Mouse (Mus musculus) testis, postnatal 14 days (tissue): ENCODE data around the gene Gpr132.
"Not testable (repeated sequence)": the region's sequence is repeated elsewhere in the genome, so short reads cannot be mapped to it uniquely, and the experiment has no call there.

Experiments
- DNase-seq: peaks from one replicate; pipeline ENCODE4 v3.0.0; 2021; ENCODE audit warnings: low spot score

Gpr132 gene

DNA sequence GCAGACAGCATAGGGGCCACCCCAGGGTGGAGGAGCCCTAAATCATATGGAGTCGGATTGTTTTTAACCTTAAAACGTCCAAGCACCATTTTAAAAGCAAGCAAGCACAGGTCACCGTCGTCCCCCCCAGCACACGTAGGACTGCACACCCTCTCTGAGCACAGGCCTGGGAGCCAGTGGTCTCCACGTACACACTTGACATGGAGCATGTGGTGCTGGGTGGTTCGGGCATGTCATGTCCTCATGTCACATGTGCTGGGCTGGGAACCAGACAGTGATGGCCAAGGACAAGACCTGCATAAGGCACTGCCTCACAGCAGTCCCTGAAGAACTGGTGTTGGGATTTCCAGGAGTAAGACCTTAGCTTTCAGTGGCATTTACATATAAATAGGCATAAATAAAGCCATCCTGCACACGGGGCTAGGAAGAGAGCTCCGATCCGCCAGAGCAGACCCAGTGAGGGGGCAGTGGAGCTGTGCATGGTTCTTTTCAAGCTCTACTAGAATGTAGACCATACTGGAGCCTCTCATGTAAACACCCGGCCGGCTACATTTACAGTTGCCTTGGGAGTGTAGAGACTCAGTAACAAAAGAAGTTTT lies 47.5 kb downstream of the Gpr132 start:
- DNase-seq: no peak

DNA sequence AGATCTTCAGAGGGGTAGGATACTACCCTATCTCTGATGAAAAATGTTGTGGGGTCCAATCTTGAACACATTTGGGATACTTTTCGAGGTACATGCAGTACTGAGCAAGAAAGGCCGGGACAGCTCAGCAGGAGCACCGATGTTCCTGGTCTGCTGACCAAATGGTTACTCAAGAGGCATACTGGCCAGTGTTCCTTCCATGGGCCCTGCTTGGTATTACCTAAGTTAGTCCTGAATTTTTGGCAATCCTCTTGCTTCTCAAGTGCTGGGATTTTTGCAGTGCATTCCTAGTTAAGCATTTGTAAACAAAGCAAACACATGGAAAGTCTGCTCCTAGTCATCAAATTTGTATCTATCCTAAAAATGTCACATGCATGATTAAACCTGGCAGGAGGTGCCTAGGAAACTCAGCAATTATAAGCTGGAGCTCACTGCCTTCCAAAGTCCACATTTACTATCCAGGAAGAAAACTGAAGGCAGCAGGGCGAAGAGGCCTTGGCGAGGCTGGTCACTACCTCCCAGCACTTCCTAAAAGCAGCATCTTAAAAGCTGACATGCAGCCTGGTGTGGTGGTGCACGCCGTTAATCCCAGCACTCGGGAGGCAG lies 48.9 kb downstream of the Gpr132 start:
- no peak for DNase-seq

DNA sequence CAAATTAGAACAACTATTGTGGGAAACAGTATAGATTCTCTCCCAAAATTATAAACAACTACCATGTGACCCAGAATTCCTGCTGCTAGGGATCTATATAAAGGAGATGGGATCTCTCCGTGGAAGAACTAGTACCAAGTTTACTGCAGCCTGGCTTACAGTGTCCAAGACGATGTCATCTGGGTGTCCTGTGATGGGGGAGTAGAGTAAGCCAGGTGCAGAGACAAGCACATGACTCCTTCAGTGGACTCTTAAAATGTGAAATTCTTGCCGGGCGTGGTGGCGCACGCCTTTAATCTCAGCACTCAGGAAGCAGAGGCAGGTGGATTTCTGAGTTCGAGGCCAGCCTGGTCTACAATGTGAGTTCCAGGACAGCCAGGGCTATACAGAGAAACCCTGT lies 51.2 kb downstream of the Gpr132 start:
- DNase-seq: not testable (repeated sequence)

DNA sequence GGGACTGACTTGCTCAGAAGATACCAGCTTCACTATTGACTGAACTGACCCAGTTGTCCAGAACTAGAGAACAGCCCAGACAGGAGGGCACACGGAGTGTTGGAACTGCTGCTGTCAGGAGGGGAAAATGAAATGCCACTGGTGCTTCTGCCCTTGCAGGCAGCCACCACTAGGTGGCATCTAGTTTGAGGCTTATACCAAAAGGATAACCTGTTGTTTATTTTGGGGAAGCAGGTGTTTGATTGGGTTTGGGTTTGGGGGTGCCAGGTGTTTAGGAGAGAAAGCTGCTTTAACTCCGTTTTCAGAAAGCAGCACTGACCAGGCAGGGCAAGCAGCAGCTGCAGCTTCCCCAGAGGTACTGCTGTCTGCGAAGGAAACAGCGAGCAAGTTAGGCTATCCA lies 51.7 kb downstream of the Gpr132 start:
- DNase-seq: no peak

DNA sequence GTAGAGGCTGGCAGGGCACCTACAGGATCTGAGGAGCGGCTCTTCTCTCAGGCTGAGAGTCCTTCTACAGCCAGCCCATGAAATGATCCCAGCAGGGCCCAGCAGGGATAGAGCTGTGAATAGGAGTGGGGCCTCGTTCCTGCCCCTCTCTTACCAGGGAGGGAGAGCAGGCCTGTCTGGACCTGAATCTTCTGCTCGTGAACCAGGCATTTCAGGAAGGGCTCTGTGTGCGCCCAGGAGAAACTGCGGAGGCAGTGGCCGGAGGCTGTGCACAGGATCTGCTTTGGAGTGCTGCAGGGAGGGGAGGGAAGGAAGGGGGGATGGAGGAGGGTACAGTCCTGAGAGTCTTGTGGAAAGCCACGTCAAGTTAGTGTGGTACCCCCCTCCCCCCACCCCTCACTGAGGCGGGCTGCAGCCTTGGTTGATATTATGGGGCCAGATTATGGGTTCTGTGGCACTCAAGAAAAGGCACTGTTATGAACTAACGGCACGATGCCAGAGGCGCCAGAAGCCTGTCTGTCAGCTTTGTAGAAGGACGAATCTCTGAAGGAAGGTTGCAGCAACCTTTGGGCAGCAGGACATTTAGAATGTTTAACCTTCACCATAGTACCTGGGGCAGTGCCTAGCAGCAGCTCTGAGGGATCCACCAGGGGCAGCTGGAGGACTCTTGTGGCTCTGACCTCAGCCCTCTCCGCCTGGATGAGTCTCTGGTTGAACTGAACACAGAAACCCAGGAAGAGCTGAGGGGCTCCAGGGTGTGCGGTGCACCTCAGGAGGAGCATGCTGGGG lies 53.2 kb downstream of the Gpr132 start:
- no peak for DNase-seq

DNA sequence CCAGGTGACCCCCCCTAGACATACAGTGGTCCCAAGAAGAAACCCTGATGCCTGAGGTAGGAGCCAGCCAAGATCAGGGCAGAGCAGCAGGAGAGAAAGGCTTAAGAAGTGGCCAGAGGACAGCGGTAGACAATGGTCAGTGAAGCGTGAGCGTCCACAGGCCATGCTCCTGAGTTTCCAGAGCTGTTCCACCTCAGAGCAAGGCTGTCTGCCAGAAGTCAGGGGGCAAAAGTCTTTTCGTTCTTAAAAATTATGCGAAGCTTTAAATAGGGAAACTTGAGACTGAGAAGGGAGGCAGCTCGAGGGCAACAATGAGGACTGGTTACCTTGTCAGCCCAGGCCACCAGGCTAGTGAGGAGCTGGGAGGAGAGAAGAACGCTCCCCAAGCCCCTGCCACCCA lies 54.7 kb downstream of the Gpr132 start:
- no peak for DNase-seq

DNA sequence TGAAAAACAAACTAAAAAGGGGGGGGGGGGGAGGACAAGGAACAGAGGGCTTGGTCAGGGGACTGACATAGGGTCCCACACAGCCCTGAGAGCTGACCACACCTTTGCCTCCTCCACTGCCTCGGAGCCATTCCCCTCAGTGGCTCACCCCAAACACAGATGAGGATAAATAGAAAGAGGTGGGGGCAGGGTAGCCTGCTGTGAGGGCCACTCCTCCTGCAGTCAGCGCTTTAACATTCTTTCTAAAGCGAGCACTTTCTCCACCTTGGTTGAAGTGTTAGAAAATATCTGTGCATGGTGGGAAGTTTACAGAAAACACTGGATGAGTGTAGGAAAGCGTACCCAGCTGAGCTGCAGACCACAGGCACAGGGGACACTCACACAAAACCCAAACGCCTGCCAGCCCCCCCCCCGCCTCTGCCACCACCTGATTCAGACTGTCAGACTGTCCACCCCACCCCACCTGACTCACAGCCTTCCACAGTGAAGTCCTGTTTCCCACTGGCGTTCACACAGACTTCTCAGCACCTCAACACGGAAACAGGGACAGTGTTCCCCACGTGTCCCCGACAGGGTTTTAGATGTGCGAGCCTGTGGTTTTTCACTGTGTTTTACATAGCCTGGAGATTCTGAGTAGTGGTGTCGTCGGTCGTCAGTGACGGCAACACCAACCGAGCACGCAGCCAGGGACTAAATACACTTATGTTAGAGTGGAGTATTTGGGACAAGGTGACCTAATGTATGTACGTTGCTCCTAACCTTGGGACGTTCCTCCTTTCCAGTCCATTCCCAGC lies 57.7 kb downstream of the Gpr132 start:
- DNase-seq: no peak

DNA sequence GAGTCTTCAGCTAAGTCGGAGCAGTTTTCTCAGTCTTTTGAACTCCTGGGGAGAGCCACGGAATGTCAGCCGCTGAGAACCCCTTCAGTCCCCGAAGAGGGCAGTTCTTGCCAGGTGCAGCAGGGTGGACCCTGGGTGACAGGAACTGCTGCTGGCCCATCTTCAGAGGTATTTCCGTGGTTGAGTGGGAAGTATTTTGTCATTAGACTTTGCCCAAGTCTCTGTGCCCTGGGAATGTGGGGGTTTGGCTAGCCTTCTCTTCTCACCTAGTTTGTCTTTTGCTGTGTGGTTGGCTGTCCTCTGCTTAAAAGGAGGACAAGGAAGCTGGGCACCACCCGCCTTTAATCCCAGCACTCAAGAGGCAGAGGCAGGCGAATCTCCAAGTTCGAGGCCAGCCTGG lies 58.4 kb downstream of the Gpr132 start:
- DNase-seq: no peak

DNA sequence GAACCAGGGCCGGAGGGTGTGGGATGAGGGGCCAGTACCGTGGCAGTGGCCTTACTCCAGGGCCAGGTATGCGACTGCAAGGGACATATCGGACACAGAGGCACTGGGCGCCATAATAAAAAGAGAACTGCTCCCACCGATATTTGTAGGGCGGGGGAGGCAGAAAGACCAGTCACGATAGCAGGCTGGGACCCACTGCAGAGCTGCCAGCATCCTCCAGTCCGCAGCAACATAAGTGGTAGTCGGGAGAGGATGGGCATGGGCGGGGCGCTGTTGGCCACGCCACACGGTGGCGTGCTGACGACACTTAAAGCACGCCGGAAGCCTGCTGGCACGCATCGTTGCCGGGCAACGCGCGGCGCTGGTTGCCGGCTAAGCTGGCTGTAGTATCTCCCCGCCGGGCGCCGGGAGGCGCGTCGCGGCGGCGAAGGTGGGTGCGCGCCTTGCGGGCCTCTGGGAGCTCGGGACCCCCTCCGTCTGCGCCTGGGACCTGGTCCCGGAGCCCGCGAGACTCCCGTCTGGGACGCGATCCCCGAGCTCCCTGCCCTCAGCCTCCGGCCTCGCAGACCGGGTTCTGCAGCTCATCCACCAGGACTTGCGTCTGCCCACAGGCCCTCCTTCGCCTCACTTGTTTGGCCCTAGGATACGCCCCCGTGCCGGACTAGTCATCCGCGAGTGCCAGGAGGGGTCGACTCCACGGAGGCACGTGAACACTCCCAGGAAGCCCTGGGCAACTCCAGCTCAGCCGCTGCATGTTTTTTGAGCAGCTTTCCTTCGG lies 59.3 kb downstream of the Gpr132 start, which contains the start of gene Clba1:
Gene Clba1, plus strand, starts transcription at position 351 of the 778 bp plus-strand sequence.
- peak; percentile 90 for DNase-seq

DNA sequence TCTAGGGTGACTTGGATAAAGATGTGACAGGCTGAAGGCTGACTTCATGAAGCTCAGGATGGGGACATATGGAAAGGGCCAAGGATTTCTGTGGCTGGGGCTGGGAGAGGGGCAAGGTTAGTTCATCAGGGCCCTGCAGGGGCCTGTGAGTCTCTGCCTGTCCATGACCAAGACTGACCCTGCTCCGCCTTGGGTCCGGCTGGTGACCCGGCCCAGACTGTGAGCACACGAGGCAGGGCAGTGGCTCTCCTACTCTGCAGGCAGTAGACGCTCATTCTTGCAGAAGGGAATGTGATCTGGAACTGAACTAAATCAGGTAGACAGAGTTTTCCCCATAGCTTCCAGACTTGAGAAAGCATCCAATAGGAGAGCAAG lies 59.8 kb downstream of the Gpr132 start:
- no peak for DNase-seq

DNA sequence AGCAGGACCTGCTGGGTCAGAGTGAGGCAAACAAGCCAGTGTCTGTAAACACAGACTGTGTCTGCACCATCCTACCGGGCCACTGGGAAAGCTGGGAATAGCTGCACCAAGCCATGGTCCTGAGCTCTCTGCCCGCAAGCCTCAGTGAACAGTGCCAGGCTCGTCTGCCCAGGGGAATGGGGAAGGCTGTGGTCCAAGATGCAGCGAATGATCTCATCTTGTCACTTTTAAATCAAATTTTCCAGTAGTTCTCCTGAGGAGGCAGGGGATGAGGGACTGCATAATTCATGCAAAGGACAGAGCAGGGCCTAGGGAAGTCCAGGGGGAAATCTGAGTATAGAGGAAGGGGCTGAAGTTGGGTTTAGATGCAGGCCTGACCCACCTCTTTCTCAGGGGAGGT lies 60.2 kb downstream of the Gpr132 start:
- no peak for DNase-seq

DNA sequence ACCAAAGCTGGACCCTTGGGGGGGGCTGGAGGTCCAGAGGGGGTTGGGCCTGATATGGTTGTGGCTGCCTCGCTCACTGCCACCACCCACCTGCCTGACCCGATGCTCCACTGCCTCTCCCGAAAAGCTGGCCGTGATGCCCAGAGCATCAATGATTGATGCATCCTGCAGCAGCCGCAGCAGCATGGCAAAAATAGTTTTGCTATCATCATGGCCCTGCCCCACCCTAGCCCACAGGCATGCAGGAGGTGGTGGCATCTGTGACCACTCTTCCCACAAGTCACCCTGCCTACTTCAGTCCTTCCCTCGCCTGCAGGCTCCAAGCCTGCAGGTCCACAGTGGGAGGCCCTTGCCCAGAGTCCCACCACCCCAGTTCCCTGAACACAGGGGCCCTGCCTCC lies 62.0 kb downstream of the Gpr132 start:
- no peak for DNase-seq

DNA sequence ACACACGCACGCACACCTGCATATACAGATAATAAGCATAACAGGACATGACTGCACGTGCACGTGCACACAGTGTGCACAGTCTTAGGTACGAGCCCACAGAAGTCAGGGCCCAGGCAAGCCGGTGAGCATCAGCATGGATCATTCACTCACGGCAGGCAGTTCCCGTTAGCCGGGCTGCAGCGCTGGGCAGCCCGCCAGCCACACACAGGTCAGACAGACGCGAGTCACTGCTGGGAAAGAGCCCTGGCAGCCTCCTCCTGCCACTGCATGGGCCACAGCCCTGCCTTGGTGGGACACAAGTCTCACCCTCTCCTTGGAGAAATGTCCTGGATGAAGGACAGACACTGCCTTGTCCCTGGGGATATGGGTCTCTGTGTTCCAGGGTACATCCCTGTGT lies 64.0 kb downstream of the Gpr132 start:
- no peak for DNase-seq

DNA sequence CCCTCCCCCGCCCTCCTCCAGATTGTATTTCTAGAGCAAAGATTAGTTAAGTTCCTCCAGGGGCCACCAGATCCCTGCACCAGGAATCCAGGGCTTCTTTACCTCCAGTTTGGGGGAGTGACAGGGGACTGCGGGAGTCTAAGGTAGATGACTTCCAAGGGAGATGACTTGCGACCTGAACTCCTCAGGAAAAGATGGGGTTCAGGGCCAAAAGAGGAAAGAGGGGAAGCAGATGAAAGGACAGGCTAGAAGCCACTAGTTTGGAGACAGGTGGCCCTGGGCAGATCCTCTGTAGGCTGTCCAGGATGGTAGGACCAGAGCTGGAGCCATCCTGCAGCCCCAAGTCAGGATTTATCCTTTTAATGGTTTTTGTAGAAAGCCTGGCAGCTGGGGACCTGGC lies 65.1 kb downstream of the Gpr132 start:
- DNase-seq: no peak

DNA sequence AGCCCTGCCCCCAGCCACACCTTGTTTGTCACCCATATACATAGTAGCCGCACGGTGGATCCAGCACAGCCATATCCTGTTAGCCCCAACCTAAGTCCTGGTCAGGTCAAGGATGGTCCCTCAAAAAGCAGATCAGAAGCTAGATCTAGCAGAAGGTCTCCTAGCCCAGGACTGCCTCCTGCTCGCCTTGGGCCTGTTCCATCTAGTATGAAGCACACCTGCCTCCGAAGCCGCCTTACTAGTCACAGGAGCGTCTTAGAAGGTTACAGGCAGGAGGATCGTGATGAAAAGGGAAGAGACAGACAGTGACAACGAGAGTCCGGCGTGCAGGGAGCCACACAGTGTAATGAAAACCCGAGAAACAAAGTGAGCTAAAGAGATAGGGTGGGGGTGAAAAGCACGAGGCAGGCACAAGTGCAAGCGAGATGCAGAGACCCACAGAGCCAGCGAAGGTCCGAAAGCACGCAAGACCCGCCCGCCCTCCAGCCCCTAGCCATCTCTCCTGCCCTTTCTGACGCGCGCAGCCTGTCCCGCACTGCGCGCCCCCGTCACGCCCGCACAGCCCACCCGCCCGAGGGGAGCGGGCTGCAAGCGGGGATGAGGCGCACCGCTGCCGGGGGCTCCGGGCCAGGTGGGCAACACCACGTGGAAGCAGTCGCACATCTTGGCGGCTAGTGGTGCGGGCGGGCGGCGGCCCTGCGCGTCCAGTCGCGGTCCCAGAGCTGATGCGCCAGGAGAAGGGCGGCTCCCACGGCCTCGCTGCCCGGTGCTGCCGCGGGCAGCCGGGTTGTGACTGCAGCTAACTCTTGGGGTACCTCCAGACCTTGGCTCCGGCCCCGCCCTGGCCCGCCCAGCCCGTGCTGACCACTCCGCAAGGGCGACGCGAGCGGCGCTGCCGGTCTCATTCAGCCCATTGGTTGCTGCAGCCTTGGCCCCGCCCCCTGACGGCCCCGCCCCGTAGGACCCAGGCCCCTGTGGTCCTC lies 65.9 kb downstream of the Gpr132 start, which contains the start of gene Ahnak2:
Gene Ahnak2, minus strand, starts transcription at position 794 of the 983 bp plus-strand sequence.
- peak; percentile 54 for DNase-seq
